Comparison of ENCODE assay signal across 26 mouse cellular contexts in genomic region chr5:138283540-138283939, GRCm38 (mm10). TPM values are rescaled to one million over a fixed set of nuclear protein-coding genes. Genes with fewer than 3 reads are reported as not detected.
DNase-seq lines count a peak whose midpoint lies in the region; ATAC-seq and TF ChIP-seq lines count a peak whose summit lies in the region.
"Had no signal": no experiment of that assay in that cellular context is flagged by ENCODE, and none has a peak within 500 bp of the region (broad histone marks: within the 10 kb centered on the region; RNA-seq: fewer than 3 reads in every experiment).

No protein-coding gene starts in this region.

- DNase-seq in forebrain, postnatal 0 days, result no peak
- no peak for DNase-seq in forebrain, embryonic 14.5 days (ENCODE audit: low spot score)
- DNase-seq in liver, adult 2 months (ENCODE audit: extremely low read depth, low read depth, low spot score), result no peak
- no peak for DNase-seq in liver, embryonic 11.5 days (ENCODE audit: low spot score)
- DNase-seq in induced T-regulatory cell, adult 2 months (ENCODE audit: low read depth), result peak; percentile 45
- no peak for DNase-seq in MN1 (ENCODE audit: low spot score)
- DNase-seq in right cerebral cortex, adult 18-20 months, result no peak
- DNase-seq: adrenal gland, postnatal 10 days; cerebellum, adult 9-10 months; gastrocnemius, postnatal 25 days; heart, postnatal 4 days; lung, adult 18-20 months; lung, postnatal 4 days; right cerebral cortex, postnatal 4 days had no signal

- peaks cover 5% of the 10 kb centered on the region; the same call in 1 of the 2 replicates for H3K4me1 ChIP-seq in forebrain, postnatal 0 days (ENCODE audit: insufficient read depth)
- peaks cover under 1% of the 10 kb centered on the region for H3K4me1 ChIP-seq in forebrain, embryonic 14.5 days (ENCODE audit: control insufficient read depth, insufficient read depth, low read length)
- no peaks in the 10 kb centered on the region for H3K4me1 ChIP-seq in liver, adult 2 months (ENCODE audit: control insufficient read depth, insufficient read depth, low read length)
- H3K4me1 ChIP-seq in liver, embryonic 11.5 days (replicated peaks; ENCODE audit: control insufficient read depth, insufficient read depth, low read length), result peaks cover 4% of the 10 kb centered on the region
- peaks cover 29% of the 10 kb centered on the region for H3K4me1 ChIP-seq in E14TG2a.4 (replicated peaks; ENCODE audit: low read depth, low read length)

- no peaks in the 10 kb centered on the region for H3K36me3 ChIP-seq in forebrain, postnatal 0 days (ENCODE audit: insufficient read depth)
- H3K36me3 ChIP-seq in forebrain, embryonic 14.5 days (ENCODE audit: control insufficient read depth, insufficient read depth, low read length), result no peaks in the 10 kb centered on the region
- H3K36me3 ChIP-seq in liver, adult 2 months (ENCODE audit: control insufficient read depth, insufficient read depth, low read length), result no peaks in the 10 kb centered on the region
- no peaks in the 10 kb centered on the region for H3K36me3 ChIP-seq in liver, embryonic 11.5 days (ENCODE audit: control insufficient read depth, insufficient read depth, low read length)
- peaks cover 64% of the 10 kb centered on the region for H3K36me3 ChIP-seq in E14TG2a.4 (ENCODE audit: insufficient read depth, low read length)
- H3K36me3 ChIP-seq: embryonic facial prominence, embryonic 15.5 days; G1E; heart, embryonic 13.5 days had no signal

- no peak overlapping the region for H3K27ac ChIP-seq in forebrain, postnatal 0 days (ENCODE audit: low read depth, low read length)
- no peak overlapping the region for H3K27ac ChIP-seq in forebrain, embryonic 14.5 days (ENCODE audit: low read depth, low read length)
- no peak overlapping the region for H3K27ac ChIP-seq in liver, adult 2 months (replicated peaks; ENCODE audit: insufficient read depth, low read depth, low read length)
- H3K27ac ChIP-seq in liver, embryonic 11.5 days (ENCODE audit: low read depth, low read length), result no peak overlapping the region
- H3K27ac ChIP-seq: embryonic facial prominence, embryonic 15.5 days; forebrain, embryonic 10.5 days; heart, embryonic 13.5 days had no signal

- no peak overlapping the region for H3K4me2 ChIP-seq in forebrain, postnatal 0 days (ENCODE audit: low read depth)
- no peak overlapping the region for H3K4me2 ChIP-seq in forebrain, embryonic 14.5 days (ENCODE audit: low read length)
- H3K4me2 ChIP-seq in liver, embryonic 11.5 days, result no peak overlapping the region
- H3K4me2 ChIP-seq: embryonic facial prominence, embryonic 15.5 days; heart, embryonic 13.5 days; midbrain, embryonic 11.5 days had no signal

- H3K79me2 ChIP-seq in liver, adult 2 months (ENCODE audit: control insufficient read depth, insufficient read depth, low read length), result no peaks in the 10 kb centered on the region

- WGBS in forebrain, postnatal 0 days, result 57% methylated on average over 1 of the region's 1 CpGs
- WGBS in forebrain, embryonic 14.5 days, result 58% methylated on average over 1 of the region's 1 CpGs
- 85% methylated on average over 1 of the region's 1 CpGs for WGBS in liver, adult 2 months
- 50% methylated on average over 1 of the region's 1 CpGs for WGBS in liver, embryonic 11.5 days

- no peak for TF ChIP-seq POLR2A in liver, adult 2 months (IDR thresholded peaks at IDR 0.05; ENCODE audit: extremely low read depth, insufficient read depth, low read length)

- no peaks in the 10 kb centered on the region for H3K27me3 ChIP-seq in forebrain, postnatal 0 days (ENCODE audit: insufficient read depth, low read length)
- no peaks in the 10 kb centered on the region for H3K27me3 ChIP-seq in forebrain, embryonic 14.5 days (replicated peaks; ENCODE audit: control insufficient read depth, insufficient read depth, low read length)
- H3K27me3 ChIP-seq in liver, adult 2 months (ENCODE audit: control insufficient read depth, insufficient read depth, low read length), result no peaks in the 10 kb centered on the region
- peaks cover 6% of the 10 kb centered on the region; the same call in 1 of the 2 replicates for H3K27me3 ChIP-seq in liver, embryonic 11.5 days (replicated peaks; ENCODE audit: control insufficient read depth, insufficient read depth, low read length)
- peaks cover 8% of the 10 kb centered on the region for H3K27me3 ChIP-seq in E14TG2a.4 (ENCODE audit: insufficient read depth, low read length)
- H3K27me3 ChIP-seq: heart, embryonic 13.5 days had no signal

- no peak for ATAC-seq in forebrain, postnatal 0 days
- no peak for ATAC-seq in forebrain, embryonic 14.5 days
- no peak for ATAC-seq in liver, embryonic 11.5 days (replicated peaks; ENCODE audit: low FRiP score)
- ATAC-seq: hindbrain, embryonic 16.5 days had no signal

- no peak overlapping the region for H3K4me3 ChIP-seq in forebrain, postnatal 0 days (ENCODE audit: low read depth, low read length)
- no peak overlapping the region for H3K4me3 ChIP-seq in forebrain, embryonic 14.5 days (ENCODE audit: low read depth, low read length)
- H3K4me3 ChIP-seq in liver, adult 2 months (ENCODE audit: insufficient read depth, low read depth, low read length), result no peak overlapping the region
- H3K4me3 ChIP-seq in liver, embryonic 11.5 days (ENCODE audit: low read depth, low read length), result no peak overlapping the region
- no peak overlapping the region for H3K4me3 ChIP-seq in E14TG2a.4 (replicated peaks; ENCODE audit: low read length)
- H3K4me3 ChIP-seq: embryonic facial prominence, embryonic 15.5 days; forebrain, embryonic 10.5 days; heart, embryonic 13.5 days had no signal

- H3K9me3 ChIP-seq in forebrain, postnatal 0 days (ENCODE audit: low read length), result no peaks in the 10 kb centered on the region
- 0 out of 2 replicates have a peak, but pooled peaks cover 8% of the 10 kb centered on the region for H3K9me3 ChIP-seq in forebrain, embryonic 14.5 days (replicated peaks; ENCODE audit: control insufficient read depth, low read length)
- H3K9me3 ChIP-seq in liver, embryonic 11.5 days (ENCODE audit: control insufficient read depth, low read length), result no peaks in the 10 kb centered on the region
- H3K9me3 ChIP-seq in E14TG2a.4 (ENCODE audit: low read length), result no peaks in the 10 kb centered on the region
- H3K9me3 ChIP-seq: embryonic facial prominence, embryonic 15.5 days had no signal

- peak; percentile 18; the same call in 1 of the 2 replicates for TF ChIP-seq CTCF in forebrain, postnatal 0 days (IDR thresholded peaks at IDR 0.05; ENCODE audit: low read depth)
- 0 out of 2 replicates have a peak, but pooled peaks have one; percentile 7 for TF ChIP-seq CTCF in liver, adult 2 months (IDR thresholded peaks at IDR 0.05; ENCODE audit: low read depth, low read length)
- peak; percentile 15; the same call in 1 of the 2 replicates for TF ChIP-seq CTCF in E14TG2a.4 (conservative IDR thresholded peaks at IDR 0.05; ENCODE audit: low read length)

- H3K9ac ChIP-seq in forebrain, postnatal 0 days, result no peak overlapping the region
- no peak overlapping the region for H3K9ac ChIP-seq in forebrain, embryonic 14.5 days (ENCODE audit: low read length)
- H3K9ac ChIP-seq in liver, adult 2 months (ENCODE audit: low read depth, low read length), result no peak overlapping the region
- no peak overlapping the region for H3K9ac ChIP-seq in liver, embryonic 11.5 days (ENCODE audit: low read depth, low read length)
- H3K9ac ChIP-seq: embryonic facial prominence, embryonic 15.5 days; heart, embryonic 13.5 days had no signal

RNA-seq across cellular contexts. Expression of gene Stag3, which starts 3.5 kb away (rescaled TPM):
- 12.0 and 16.9 TPM in 2 replicates for total RNA-seq in forebrain, postnatal 0 days (2014; rRNA removed)
- polyA plus RNA-seq in forebrain, postnatal 0 days (2015; fragmentation: Nextera tagmentation; extraction: Ambion mirVana), result 4.1 and 5.5 TPM in 2 replicates
- polyA plus RNA-seq in forebrain, embryonic 14.5 days (2014; fragmentation: Nextera tagmentation; extraction: Ambion mirVana), result 2.3 and 4.0 TPM in 2 replicates
- 0.07 and 0.09 TPM in 2 replicates for total RNA-seq in liver, adult 2 months (2014; rRNA removed)
- 0.09 TPM in 1 of 2 replicates, not detected in the other for polyA plus RNA-seq in liver, adult 2 months (2012; rRNA removed)
- 7.1 and 8.1 TPM in 2 replicates for polyA plus RNA-seq in liver, embryonic 11.5 days (2014; fragmentation: Nextera tagmentation; extraction: Ambion mirVana)
- polyA plus RNA-seq: G1E had no signal

RNA-seq across cellular contexts. Expression of gene Gpc2, which starts 3.7 kb away (rescaled TPM):
- total RNA-seq in forebrain, postnatal 0 days (2014; rRNA removed), result 145 and 170 TPM in 2 replicates
- 54.2 and 62.0 TPM in 2 replicates for polyA plus RNA-seq in forebrain, postnatal 0 days (2015; fragmentation: Nextera tagmentation; extraction: Ambion mirVana)
- polyA plus RNA-seq in forebrain, embryonic 14.5 days (2014; fragmentation: Nextera tagmentation; extraction: Ambion mirVana), result 34.9 and 37.8 TPM in 2 replicates
- total RNA-seq in liver, adult 2 months (2014; rRNA removed), result 0.09 TPM in 1 of 2 replicates, not detected in the other
- 0.15 and 0.18 TPM in 2 replicates for polyA plus RNA-seq in liver, adult 2 months (2012; rRNA removed)
- polyA plus RNA-seq in liver, embryonic 11.5 days (2014; fragmentation: Nextera tagmentation; extraction: Ambion mirVana), result 1.9 and 2.7 TPM in 2 replicates
- total RNA-seq: G1E had no signal
- polyA plus RNA-seq: G1E had no signal

RNA-seq across cellular contexts. Expression of gene Gm43720, which starts 3.8 kb away (rescaled TPM):
- 0.31 and 0.33 TPM in 2 replicates for total RNA-seq in forebrain, postnatal 0 days (2014; rRNA removed)
- polyA plus RNA-seq in forebrain, postnatal 0 days (2015; fragmentation: Nextera tagmentation; extraction: Ambion mirVana), result 0.04 TPM in 1 of 2 replicates, not detected in the other
- polyA plus RNA-seq in forebrain, embryonic 14.5 days (2014; fragmentation: Nextera tagmentation; extraction: Ambion mirVana), result 0.09 TPM in 1 of 2 replicates, not detected in the other
- total RNA-seq in liver, adult 2 months (2014; rRNA removed), result not detected in 2 replicates
- polyA plus RNA-seq in liver, adult 2 months (2012; rRNA removed), result not detected in 2 replicates
- polyA plus RNA-seq in liver, embryonic 11.5 days (2014; fragmentation: Nextera tagmentation; extraction: Ambion mirVana), result 0.05 and 0.12 TPM in 2 replicates
- total RNA-seq: gastrocnemius, postnatal 25 days; heart, postnatal 4 days; layer of hippocampus, adult 18-20 months; left cerebral cortex, adult 18-20 months; neutrophil, adult 5-6 weeks had no signal
- polyA plus RNA-seq: G1E; kidney, embryonic 14.5 days; urinary bladder, adult 2 months had no signal

RNA-seq across cellular contexts. Expression of gene Gal3st4, which starts 10.9 kb away (rescaled TPM):
- 0.23 and 0.57 TPM in 2 replicates for total RNA-seq in forebrain, postnatal 0 days (2014; rRNA removed)
- polyA plus RNA-seq in forebrain, postnatal 0 days (2015; fragmentation: Nextera tagmentation; extraction: Ambion mirVana), result 1.1 and 1.5 TPM in 2 replicates
- polyA plus RNA-seq in forebrain, embryonic 14.5 days (2014; fragmentation: Nextera tagmentation; extraction: Ambion mirVana), result 1.3 and 1.8 TPM in 2 replicates
- not detected in 2 replicates for total RNA-seq in liver, adult 2 months (2014; rRNA removed)
- polyA plus RNA-seq in liver, adult 2 months (2012; rRNA removed), result not detected in 2 replicates
- 0.60 and 0.96 TPM in 2 replicates for polyA plus RNA-seq in liver, embryonic 11.5 days (2014; fragmentation: Nextera tagmentation; extraction: Ambion mirVana)
- total RNA-seq: neutrophil, adult 5-6 weeks had no signal
- polyA plus RNA-seq: G1E had no signal

RNA-seq across cellular contexts. Expression of gene BC037034, which starts 19.7 kb away (rescaled TPM):
- total RNA-seq in forebrain, postnatal 0 days (2014; rRNA removed), result 59.6 and 61.3 TPM in 2 replicates
- 14.2 and 16.1 TPM in 2 replicates for polyA plus RNA-seq in forebrain, postnatal 0 days (2015; fragmentation: Nextera tagmentation; extraction: Ambion mirVana)
- 8.9 and 9.8 TPM in 2 replicates for polyA plus RNA-seq in forebrain, embryonic 14.5 days (2014; fragmentation: Nextera tagmentation; extraction: Ambion mirVana)
- 3.1 and 3.2 TPM in 2 replicates for total RNA-seq in liver, adult 2 months (2014; rRNA removed)
- polyA plus RNA-seq in liver, adult 2 months (2012; rRNA removed), result 16.8 and 24.1 TPM in 2 replicates
- 6.8 and 7.2 TPM in 2 replicates for polyA plus RNA-seq in liver, embryonic 11.5 days (2014; fragmentation: Nextera tagmentation; extraction: Ambion mirVana)
